Mouse (Mus musculus) mammary gland, adult 2 months (tissue): ENCODE results near the gene Fdps. TPM values are rescaled to one million over a fixed set of nuclear protein-coding genes. Genes with fewer than 3 reads are reported as not detected.

Experiments used
- polyA plus RNA-seq: library from polyadenylated mRNA; depleted of rRNA; stranded (reverse); fragments of >200 nt; gene quantifications from 2 replicates; pipeline ENCODE4 v1.2.3, GENCODE M21; 2012; ENCODE audit warnings: low replicate concordance; rRNA removed

Fdps gene
- polyA plus RNA-seq: 69.2 and 93.9 TPM in 2 replicates

GRCm38 (mm10) chr3:89101812-89102494 lies at the start of gene Fdps:
Gene Fdps, minus strand, starts transcription at chr3:89101959.

GRCm38 (mm10) chr3:89135958-89136357 lies 34.2 kb upstream of the Fdps start, which contains the start of gene Pklr:
Gene Pklr, plus strand, starts transcription at chr3:89136142.

GRCm38 (mm10) chr3:89100811-89101210 lies 948 bp downstream of the Fdps start, which contains the start of gene Gm43738:
Gene Gm43738, minus strand, starts transcription at chr3:89101099.

DNA sequence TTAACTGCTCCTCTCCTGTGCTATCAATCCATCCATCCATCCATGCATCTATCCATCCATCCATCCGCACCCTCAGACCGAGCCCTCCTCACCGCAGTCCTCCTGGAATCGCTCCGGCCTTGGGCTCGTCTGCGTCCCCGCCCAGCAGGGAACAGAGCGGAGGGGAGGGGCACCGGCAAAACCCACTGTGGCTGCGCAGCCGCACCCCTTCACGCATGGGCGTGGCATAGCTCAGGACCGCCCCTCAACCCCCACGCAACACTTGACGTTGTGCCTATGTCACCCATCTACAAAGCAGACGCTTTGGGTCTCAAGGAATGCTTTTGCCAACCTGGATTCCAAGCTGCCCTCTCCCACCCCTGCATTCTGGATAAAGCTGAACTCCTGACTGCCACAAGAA lies 8.6 kb downstream of the Fdps start, which contains the start of gene Rusc1:
Rusc1 (minus strand) TSS at position 137 of the 400 bp plus-strand sequence.

Other genes starting within 250 kb of the Fdps start
- 27.4 and 32.6 TPM in 2 replicates for gene Msto1, start 188.0 kb downstream of the Fdps start, polyA plus RNA-seq
- 6.8 and 11.5 TPM in 2 replicates for gene Ash1l, start 151.3 kb downstream of the Fdps start, polyA plus RNA-seq
- gene Dap3, start 150.8 kb downstream of the Fdps start, polyA plus RNA-seq: 34.1 and 46.4 TPM in 2 replicates
- gene Rusc1, start 8.6 kb downstream of the Fdps start, polyA plus RNA-seq: 43.9 and 51.7 TPM in 2 replicates
- gene Gm43738, start 860 bp downstream of the Fdps start, polyA plus RNA-seq: not detected in 2 replicates
- 1.2 TPM in 1 of 2 replicates, not detected in the other for gene Pklr, start 34.2 kb upstream of the Fdps start, polyA plus RNA-seq
- gene Hcn3, start 58.2 kb upstream of the Fdps start, polyA plus RNA-seq: 1.7 and 5.4 TPM in 2 replicates
- 52.1 and 77.2 TPM in 2 replicates for gene Clk2, start 62.8 kb upstream of the Fdps start, polyA plus RNA-seq
- 149 and 198 TPM in 2 replicates for gene Scamp3, start 75.5 kb upstream of the Fdps start, polyA plus RNA-seq
- 60.1 and 120 TPM in 2 replicates for gene Fam189b, start 81.2 kb upstream of the Fdps start, polyA plus RNA-seq
- gene Gba, start 101.0 kb upstream of the Fdps start, polyA plus RNA-seq: 64.0 and 119 TPM in 2 replicates
- 50.0 and 62.6 TPM in 2 replicates for gene Thbs3, start 113.2 kb upstream of the Fdps start, polyA plus RNA-seq
- 162 and 208 TPM in 2 replicates for gene Mtx1, start 125.1 kb upstream of the Fdps start, polyA plus RNA-seq
- gene Muc1, start 127.1 kb upstream of the Fdps start, polyA plus RNA-seq: 12.4 and 14.5 TPM in 2 replicates
- gene Krtcap2, start 144.0 kb upstream of the Fdps start, polyA plus RNA-seq: 189 and 281 TPM in 2 replicates
- gene Trim46, start 144.3 kb upstream of the Fdps start, polyA plus RNA-seq: 10.8 and 22.3 TPM in 2 replicates
- 493 and 778 TPM in 2 replicates for gene Dpm3, start 157.4 kb upstream of the Fdps start, polyA plus RNA-seq
- gene Slc50a1, start 168.6 kb upstream of the Fdps start, polyA plus RNA-seq: 258 and 285 TPM in 2 replicates
- 35.6 and 37.1 TPM in 2 replicates for gene Efna1, start 179.2 kb upstream of the Fdps start, polyA plus RNA-seq
- 8.6 and 12.4 TPM in 2 replicates for gene Efna3, start 221.0 kb upstream of the Fdps start, polyA plus RNA-seq
- gene Efna4, start 236.1 kb upstream of the Fdps start, polyA plus RNA-seq: 6.3 and 14.3 TPM in 2 replicates
- 232 and 296 TPM in 2 replicates for gene Adam15, start 248.0 kb upstream of the Fdps start, polyA plus RNA-seq